Mouse (Mus musculus): Measurements from ENCODE around the gene Cab39l.

Cab39l gene

DNA sequence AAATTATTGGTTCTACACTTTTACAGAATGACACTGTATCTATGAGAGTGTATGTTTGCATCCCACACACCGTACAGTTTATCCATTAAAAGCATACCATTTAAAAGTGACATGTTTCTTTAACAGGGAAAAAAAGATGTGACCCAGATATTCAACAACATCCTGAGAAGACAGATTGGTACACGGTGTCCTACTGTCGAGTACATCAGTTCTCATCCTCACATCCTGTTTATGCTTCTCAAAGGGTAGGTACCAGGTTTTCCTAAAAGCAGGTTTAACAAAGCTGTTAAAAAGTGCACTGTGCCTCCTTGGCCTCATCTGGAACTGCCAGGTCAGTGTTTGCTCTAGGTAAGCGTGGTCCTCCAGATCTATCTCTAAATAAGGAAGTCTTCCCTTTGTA lies 65.4 kb downstream of the Cab39l start:
- DNase-seq (ENCODE audit: low spot score) = no peak

DNA sequence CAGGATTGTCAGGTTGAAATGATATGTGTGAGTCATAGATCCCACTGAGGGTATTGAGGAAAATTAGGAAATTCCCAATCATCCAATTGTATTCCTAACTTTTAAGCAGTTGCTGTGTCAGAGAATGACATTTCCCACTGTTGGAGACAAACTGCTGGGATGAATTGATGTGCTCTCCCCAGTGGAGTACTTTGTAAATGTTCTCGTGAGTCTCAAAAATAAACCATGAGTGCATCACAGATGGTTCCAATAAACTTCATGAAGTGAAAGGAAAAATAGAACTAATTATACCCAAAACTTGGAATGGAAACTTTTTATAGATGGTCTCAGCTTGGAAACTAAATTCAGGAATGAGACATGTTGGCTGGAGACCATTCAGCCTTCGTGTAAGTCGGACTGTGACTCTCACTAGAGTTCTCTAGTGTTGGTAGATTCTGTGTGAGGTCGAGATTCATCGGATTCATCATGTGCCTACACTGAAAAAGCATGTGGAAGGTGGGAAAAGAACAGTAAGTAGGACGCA lies 73.2 kb downstream of the Cab39l start:
- DNase-seq (ENCODE audit: low spot score) = no peak

DNA sequence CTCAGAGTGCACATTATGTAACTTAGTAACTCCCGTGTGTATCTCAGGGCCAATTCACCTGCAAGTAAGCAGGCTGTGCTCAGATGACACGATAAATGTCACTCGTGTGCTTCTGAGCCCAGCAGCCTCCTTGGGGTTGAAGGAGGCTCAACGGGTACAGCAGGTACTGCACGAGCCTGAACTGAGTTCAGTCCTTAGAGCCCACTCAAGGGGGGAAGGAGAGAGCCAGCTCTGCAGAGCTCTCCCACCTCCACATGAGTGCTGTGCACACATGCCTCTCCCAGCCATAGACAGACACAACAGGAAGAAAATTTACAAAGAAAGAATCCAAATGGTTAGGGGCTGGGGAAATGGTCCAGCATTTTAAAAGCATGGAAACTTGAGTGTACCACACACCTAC lies 85.1 kb downstream of the Cab39l start:
- no peak for DNase-seq (ENCODE audit: low spot score)

DNA sequence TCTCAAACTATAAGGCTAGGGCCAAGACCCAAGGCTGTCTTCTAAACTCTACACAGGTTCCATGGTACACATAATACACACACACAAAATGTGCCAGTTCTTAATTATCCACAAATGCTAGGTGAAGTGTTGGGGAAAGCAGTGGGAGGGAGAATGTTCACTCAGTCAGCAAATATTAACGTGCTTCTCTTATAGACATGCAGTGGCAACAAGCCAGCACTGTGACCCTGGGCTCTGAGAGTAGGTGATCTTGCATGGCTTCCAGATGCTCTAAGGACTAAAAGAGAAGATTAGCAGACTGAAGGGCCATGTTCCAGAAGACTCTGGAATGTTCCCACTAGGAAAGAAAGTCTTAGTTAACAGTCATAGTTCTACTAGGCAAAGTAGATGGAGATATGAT lies 90.0 kb downstream of the Cab39l start:
- no peak for DNase-seq (ENCODE audit: low spot score)

DNA sequence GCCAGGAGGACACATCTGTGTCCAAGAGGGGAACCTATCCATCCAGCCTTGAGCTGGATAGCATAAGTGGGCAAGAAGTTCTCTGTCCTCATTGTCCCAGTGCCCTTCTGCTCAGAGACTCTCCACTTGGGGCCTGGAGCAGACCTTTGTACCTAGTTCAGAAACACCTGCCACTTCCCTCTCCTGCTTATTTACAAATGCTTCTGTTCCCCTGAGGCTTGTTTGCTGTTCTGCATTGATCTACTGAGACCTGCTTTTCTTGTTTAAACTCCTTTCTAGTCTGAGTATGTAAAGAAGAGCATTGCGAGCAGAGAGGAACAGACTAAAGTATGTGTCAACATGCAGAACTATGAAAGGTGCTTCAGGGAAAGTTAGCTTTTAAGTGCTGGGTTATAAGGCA lies 92.2 kb downstream of the Cab39l start:
- no peak for DNase-seq (ENCODE audit: low spot score)

DNA sequence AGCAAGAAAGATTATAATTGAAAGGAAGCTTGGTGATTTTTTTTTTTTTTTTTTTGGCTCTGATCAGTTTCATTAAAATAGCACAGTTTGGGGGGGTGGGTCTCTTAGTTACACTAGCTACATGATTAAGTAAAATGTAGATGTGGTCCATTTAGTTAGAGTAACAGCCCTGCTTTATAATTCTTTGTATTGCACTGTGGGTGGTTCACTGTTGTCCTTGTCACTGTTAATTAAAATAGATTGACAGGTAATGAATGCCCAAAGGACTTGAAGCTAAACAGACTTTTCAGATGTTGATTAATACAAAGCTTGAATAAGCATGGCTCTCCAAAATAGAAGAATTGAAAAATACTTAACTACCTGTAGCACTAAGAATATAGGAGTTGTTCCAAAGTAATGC lies 93.1 kb downstream of the Cab39l start:
- DNase-seq (ENCODE audit: low spot score) = no peak

DNA sequence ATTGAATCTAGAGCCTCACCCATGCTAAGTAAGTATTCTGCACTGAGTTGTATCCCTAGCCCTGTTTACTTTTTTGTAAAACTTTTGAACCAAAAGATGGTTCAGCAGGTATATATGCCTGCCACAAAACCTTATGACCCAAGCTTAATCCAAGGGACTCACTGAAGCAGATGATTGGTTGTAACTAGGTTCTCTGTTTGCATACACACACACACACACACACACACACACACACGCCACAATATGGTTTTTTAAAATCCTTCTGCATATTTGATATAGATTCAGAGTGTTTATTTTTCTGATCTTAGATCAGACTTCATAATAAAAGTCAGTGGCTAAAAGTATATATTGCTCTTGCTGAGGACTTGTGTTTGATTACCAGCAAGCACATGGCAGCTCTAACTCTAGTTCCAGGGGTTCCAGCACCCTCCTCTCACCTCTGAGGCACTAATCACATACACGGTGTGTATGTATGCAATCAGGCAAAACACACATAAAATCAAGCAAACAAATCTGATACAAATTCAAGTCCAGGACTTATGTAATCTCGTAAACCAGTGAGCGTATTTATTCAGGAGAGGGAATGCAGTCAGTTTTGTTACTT lies 97.2 kb downstream of the Cab39l start:
- no peak for DNase-seq (ENCODE audit: low spot score)

DNA sequence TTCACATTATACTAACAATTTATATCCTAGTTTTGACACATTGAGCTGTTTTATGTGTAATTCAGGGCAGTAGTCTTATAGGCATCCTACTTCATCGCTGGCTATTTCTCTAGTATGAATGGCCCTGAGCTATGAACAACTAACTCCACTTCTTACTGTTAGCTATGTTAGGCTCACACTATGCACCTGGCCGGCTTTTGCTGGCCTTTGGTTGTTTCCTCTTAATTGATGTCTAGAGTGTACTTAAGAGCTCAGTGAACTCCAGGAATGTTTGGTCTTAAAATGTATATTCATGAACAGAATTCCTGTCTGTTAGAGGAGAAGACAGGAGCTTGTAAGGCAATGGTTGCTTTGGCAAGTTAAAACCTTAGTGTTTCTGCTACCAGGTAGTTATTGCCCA lies 99.5 kb downstream of the Cab39l start:
- no peak for DNase-seq (ENCODE audit: low spot score)

DNA sequence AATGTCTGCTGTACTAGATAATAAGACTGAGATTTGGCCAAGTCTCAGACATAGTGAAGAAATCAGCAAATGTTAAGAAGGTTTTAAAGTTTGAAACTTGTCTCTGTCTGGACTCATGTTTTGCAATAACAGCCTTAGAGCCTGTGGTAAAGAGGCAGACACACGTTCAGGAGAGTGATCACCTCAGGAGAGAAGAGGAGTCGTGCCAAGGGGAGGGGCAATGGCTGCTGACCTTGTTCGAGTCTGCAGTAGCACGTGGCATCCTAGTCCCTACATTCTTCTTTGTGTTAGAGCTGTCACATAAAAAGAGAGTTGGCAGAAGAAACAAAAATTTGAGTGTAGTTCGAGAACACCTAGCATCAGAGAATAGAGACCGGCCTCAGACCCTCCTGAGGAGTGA lies 100.0 kb downstream of the Cab39l start:
- no peak for DNase-seq (ENCODE audit: low spot score)

DNA sequence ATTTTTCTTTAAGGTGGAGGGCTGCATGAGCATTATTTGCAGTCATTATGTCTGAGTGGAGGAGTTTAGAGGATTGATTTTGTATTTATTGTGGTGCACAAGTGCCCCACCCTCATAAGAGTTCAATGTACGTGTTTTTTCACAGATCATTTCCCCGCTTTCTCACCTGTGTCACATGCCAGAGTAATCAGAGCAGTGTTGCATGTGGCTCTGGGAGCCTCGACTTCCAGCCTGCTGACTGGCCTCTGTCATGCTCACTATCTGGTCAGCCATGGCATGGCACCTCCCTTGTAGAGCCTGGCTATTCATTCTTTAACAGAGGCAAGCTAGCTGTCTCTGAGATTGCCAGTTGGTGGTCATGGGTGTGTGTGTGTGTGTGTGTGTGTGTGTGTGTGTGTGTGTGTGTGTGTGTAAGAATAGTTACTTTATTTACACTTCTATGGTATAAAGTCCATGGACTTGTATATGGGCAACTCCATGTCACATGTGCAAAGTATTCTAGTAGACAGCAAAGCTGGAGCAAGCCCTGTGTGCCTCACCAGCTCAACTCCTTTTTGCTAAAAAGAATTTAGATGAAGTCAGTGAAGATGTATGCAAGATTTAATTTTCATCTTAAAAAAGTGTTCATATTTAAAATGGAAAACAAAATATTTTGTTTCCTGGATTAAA lies 102.5 kb downstream of the Cab39l start:
- DNase-seq (ENCODE audit: low spot score) = no peak

DNA sequence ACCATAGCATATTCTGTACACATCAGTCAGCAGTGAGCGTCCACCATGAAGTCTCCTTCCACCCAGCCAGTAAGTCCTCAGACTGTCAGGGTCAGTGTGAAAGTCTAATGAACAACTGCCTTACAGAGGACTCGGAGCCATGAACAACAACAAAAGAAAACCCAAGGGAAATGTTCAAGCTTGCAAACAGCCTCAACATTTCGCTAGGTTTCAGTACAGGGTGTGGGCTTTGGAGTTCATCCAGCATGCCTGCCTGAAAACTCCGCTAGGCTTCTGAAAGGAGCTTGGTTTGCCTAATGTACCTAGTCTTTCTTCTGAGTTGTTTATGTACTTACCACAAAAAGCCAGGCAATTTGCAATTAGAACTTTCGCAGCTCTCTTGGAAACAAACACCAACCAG lies 103.2 kb downstream of the Cab39l start:
- DNase-seq (ENCODE audit: low spot score) = no peak

DNA sequence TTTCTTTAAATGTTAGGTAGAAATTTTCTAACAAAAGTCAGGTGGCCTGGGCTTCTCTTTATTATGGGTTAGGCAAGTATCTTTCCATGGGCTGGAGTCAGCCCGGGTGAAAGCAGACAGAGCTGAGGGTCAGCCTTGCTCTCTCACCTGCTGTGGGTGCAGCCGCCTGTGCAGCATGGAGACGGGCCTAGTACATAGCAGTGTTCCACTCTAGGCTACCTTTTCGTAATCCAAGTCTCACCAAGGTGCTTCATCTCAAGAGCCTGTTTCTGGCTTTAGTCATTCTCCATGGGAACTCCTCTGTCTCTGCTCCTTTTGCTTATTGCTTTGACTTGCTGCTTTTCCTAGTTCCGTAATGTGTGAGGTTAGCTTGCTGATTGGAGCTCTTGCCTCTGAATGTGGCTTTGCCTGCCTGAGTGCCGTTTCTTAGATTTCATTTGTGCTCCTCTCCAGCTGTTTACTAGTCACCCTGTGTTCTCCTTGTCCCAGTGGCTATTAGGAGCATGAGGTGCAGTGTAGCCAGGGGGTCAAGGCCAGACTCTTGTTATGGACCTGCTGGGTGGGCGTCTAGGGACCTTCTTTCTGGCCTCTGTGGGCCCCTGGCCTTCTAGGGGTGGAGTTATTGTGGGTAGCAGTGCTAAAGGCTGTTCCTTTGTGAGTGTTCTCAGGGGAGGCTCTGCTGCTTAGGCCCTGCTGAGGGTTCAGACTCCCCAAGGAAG lies 105.5 kb downstream of the Cab39l start:
- DNase-seq (ENCODE audit: low spot score) = no peak

DNA sequence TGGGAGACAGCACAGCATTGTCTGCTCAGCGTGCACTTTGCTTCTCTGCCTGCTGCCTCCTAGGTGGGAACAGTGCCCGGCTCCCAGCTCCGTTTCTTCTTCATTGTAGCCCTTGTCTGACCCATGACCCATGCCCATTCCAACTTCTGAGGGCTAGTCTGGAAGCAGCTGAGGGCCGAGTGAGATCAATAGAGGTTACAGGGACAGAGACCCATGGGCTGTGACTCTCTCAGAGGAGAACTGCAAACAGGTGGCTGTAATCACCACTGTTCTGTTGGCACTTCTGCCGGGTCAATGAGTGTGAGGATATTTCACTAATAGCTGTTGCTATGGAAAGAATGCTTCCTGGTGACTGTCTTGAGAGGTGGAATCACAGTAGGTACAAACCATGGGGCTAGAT lies 106.8 kb downstream of the Cab39l start:
- DNase-seq (ENCODE audit: low spot score) = no peak

DNA sequence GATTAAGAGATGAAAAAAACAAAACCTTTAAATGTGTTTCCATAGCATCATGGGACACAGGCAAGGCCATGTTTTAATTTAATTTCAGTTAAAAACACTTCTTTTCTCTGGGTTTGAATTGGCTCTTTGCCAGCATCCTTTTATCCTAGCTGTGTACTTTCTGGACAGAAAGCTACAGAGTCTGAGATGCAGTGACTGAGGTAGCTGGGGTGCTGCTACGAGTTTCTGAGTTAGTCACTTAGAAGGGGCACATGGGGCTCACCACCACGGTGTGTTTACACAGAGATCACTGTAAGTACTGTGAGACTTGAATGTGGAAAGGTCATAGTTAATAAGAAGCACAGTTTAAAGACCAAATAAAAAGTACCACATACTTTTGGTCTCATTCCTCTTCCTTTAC lies 107.8 kb downstream of the Cab39l start:
- peak; percentile 41 for DNase-seq (ENCODE audit: low spot score)

DNA sequence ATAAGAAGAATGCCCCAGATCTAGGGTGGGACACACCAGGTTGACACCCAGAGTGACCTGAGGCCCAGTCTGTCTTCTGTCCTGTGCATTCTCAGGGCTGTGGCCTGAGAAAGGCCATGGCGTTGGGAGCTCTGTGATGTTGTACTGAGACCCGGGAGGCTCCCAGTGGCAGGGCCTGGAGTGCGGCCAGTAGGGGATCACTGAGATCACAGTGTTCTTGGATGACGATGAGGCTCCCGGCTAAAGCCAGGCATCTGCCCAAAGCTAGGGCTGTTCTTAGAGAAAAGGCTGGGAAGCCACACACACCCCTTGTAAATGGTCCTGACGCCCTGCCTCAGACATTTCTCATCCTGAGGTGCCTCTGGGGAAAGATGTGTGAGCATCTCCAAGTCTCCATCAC lies 108.3 kb downstream of the Cab39l start:
- DNase-seq (ENCODE audit: low spot score) = peak; percentile 32

DNA sequence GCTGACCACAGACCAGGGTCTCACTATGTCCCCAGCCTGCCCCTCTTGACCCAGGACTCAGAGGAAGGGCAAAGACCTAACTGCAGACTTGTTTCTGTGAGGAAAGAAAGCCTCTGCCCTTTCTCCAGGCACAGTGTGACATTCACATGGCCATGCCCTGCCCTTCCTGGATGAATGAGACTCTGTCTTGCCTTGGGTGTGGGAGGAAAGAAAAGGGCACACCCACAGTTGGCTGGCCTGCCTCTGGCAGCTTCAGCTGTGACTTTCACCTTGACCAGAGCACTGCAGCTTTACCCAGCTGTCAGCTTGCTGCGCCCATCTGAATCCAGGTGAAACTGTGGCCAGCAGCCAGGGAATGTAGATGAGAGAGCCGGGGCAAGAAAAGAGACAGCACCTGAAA lies 110.1 kb downstream of the Cab39l start:
- DNase-seq (ENCODE audit: low spot score) = no peak

DNA sequence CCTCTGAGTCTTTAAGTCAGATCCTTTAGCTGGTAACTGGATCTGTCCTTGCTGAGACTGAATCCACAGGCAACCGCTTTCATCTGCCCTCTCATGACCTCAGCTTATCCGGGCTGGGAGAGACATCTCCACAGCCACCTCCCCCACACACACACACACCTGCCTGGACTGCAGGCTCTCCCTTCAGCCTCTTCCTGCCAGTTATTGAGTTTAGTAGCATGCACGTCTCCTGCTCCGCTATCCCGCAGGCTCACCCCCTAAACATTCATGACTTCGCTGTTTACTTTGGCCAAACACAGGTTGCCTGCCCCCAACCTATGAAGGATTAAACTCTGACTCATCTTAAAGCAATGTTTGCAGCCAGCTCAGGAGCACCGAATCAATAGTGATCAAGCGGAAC lies 111.2 kb downstream of the Cab39l start:
- DNase-seq (ENCODE audit: low spot score) = no peak

DNA sequence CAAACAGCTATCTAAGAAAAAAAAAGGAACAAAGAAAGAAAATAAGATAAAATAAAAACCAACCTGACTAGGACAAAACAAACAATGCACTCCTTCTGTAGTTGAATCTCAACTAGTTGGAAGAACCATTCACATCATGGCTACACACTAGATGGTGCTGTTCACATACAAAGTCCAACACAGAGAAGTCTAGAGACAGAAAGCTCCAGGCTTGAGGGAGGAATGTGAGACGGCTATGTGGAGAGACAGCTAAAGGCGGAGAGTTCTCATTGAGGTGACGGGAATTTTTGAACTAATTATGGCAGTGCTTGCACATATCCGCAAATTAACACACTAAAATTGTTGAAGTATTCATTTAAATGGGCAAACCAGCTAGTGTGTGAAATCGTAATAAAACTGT lies 113.3 kb downstream of the Cab39l start:
- DNase-seq (ENCODE audit: low spot score) = no peak

DNA sequence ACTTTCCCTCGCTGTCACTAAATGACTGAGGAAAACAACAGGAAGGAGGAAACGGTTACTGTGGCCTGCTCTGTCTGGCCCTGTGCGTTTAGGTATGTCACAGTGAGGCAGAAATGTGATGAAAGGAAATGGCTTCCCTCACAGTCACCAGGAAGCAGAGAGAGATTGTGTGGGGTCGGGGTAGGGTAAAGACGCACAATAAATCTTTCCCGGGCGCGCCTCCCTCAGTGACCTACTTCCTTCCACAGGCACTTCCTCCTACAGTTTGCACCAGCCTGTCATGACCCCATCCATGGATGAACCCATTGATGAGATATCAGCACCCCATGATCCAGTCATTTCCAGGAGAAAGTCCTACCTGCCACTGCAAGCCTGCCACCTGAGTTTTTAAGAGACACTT lies 114.2 kb downstream of the Cab39l start:
- no peak for DNase-seq (ENCODE audit: low spot score)

DNA sequence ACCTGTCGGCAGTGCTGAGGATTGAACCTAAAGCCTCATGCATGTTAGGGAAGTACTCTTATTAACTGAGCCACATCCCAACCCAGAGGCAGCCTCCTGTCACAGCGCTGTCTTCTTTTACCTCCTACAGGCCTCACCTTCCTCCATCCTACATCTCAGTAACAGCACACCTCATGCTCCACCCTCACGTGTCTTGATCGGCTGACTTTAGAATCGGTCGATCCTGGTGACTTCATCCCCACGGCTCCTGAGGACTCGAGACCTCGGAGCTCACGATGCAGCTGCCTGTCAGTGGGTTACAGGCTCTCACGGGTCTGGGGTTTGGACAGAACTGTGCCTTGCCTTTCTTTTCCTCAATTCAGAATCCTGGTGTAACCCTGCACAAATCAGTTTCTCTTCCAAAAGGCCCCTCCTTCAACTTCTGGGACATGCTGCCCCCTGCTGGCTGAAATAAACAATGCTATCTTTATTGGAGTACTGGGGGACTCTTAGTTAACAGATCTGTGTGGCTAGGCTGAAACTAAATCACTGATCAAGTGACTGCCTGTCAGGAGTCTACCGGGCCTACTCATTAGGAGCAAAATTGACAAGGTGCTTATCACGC lies 115.3 kb downstream of the Cab39l start:
- DNase-seq (ENCODE audit: low spot score) = peak; percentile 78

DNA sequence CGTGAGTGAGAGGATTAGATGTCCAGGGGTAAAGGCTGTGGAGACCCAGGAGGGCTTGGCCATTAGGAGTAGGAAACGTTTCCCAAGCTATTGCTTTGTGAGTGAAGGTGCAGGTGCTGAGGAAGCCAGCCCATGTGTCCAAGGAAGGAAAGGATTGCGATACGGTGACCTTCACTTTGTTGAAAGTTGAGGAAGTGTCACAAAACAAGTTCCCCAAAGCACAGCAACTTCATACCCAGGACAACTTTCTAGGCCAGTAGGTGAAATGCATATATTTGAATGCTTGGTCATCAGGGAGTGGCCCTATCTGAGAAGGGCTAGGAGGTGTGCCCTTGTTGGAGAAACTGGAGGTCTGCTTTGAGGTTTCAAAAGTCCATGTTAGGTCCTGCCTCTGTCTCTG lies 116.3 kb downstream of the Cab39l start:
- DNase-seq (ENCODE audit: low spot score) = no peak

DNA sequence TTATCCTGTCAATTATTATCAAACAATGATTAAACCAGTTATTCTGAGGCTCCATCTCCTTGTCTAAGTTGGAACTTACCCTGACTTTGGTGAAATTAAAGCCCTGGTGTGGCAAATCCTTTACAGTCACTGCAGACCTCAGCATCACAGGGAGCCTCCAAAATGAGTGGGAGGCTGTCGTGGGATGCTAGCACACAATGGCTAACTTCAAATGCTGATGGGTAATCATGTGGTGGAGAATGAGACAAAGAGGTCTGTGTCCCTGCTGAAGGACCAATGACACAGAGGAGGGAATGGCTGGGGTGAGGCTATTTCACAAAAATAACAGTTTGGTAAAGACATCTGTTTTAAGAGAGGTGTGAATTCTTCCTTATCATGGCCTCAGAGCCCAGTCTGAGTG lies 117.1 kb downstream of the Cab39l start:
- DNase-seq (ENCODE audit: low spot score) = no peak

DNA sequence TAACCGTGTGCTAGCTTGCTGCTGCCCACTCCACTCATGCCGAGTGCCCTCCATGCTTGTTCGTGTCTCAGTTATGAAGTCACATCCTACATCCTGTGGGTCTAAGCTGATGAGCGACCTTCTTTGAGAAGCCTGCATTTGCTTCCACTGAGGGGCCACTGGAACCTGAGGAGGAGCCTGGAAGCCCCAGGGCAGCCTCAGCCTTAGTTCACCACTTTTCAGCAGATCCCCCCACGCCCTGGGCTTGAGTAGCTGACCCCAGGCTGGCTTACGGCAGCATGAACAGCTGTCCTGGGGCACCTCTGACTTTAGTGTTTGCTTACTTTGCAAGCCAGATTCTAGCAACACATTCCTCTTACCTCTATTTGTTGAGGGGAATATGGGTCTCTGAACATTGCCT lies 126.0 kb downstream of the Cab39l start:
- no peak for DNase-seq (ENCODE audit: low spot score)
